Mouse (Mus musculus): Measurements from ENCODE around the gene Hs3st5. TPM values are rescaled to one million over a fixed set of nuclear protein-coding genes. Genes with fewer than 3 reads are reported as not detected.

The Hs3st5 gene
- polyA plus RNA-seq, 1 experiment from 2014 or later, result not detected

- Histone ChIP-seq H3K36me3 (ENCODE audit: inconsistent target) (no peaks in the 10 kb centered on the region), H3K27ac (no peak overlapping the region), H3K79me2 (ENCODE audit: inconsistent target) (no peaks in the 10 kb centered on the region), H3K4me3 (ENCODE audit: inconsistent target) (no peak overlapping the region)
- WGBS (ENCODE audit: missing documents), result 85% methylated on average over 4 of the region's 4 CpGs
Measured at GRCm38 (mm10) chr10:36627952-36628351, 121.3 kb downstream of the Hs3st5 start.

GRCm38 (mm10) chr10:36631746-36632145 is 125.1 kb downstream of the Hs3st5 start:
- H3K36me3 ChIP-seq (ENCODE audit: inconsistent target), result no peaks in the 10 kb centered on the region
- H3K4me3 ChIP-seq (ENCODE audit: inconsistent target), result no peak overlapping the region
- no peak overlapping the region for H3K27ac ChIP-seq
- no peaks in the 10 kb centered on the region for H3K79me2 ChIP-seq (ENCODE audit: inconsistent target)
- WGBS (ENCODE audit: missing documents), result 73% methylated on average over 1 of the region's 1 CpGs

GRCm38 (mm10) chr10:36650653-36651052 is 144.0 kb downstream of the Hs3st5 start:
- no peak overlapping the region for H3K4me3 ChIP-seq (ENCODE audit: inconsistent target)
- H3K79me2 ChIP-seq (ENCODE audit: inconsistent target), result no peaks in the 10 kb centered on the region
- WGBS (ENCODE audit: missing documents), result 4% methylated on average over 5 of the region's 5 CpGs
- H3K27ac ChIP-seq, result no peak overlapping the region
- H3K36me3 ChIP-seq (ENCODE audit: inconsistent target), result no peaks in the 10 kb centered on the region

DNA sequence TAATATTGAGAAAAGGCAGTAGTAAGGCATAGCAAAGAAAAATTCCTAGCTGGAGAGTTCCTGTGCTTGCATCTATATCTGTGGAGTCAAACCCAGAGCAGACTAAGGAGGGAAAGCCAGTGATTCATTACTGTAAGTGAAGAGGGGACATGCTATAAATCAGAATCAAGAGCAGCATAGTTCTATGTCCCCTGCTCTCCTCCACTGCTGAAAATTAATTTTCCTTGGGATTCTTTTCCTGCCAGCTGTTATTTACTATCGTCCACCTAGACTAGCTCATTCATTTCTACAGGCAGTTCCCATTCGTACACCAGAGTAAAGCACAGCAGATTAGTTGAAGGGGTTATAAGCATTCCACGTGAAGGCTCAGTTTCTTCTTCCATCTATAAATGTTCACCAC is 207.4 kb downstream of the Hs3st5 start:
- WGBS (ENCODE audit: missing documents), result 80% methylated on average over 2 of the region's 3 CpGs
- H3K79me2 ChIP-seq (ENCODE audit: inconsistent target), result no peaks in the 10 kb centered on the region
- H3K36me3 ChIP-seq (ENCODE audit: inconsistent target), result no peaks in the 10 kb centered on the region
- no peak overlapping the region for H3K27ac ChIP-seq
- H3K4me3 ChIP-seq (ENCODE audit: inconsistent target), result no peak overlapping the region

GRCm38 (mm10) chr10:36726239-36726638 is 219.6 kb downstream of the Hs3st5 start:
- Histone ChIP-seq H3K4me3 (ENCODE audit: inconsistent target) (no peak overlapping the region), H3K36me3 (ENCODE audit: inconsistent target) (no peaks in the 10 kb centered on the region), H3K27ac (no peak overlapping the region), H3K79me2 (ENCODE audit: inconsistent target) (no peaks in the 10 kb centered on the region)
- WGBS (ENCODE audit: missing documents), result 84% methylated on average over 3 of the region's 3 CpGs

- Histone ChIP-seq H3K4me3 (ENCODE audit: inconsistent target) (no peak overlapping the region), H3K79me2 (ENCODE audit: inconsistent target) (no peaks in the 10 kb centered on the region), H3K27ac (no peak overlapping the region), H3K36me3 (ENCODE audit: inconsistent target) (no peaks in the 10 kb centered on the region)
- 87% methylated on average over 11 of the region's 13 CpGs for WGBS (ENCODE audit: missing documents)
Measured at GRCm38 (mm10) chr10:36729361-36730098, 222.9 kb downstream of the Hs3st5 start.

GRCm38 (mm10) chr10:36739375-36739774 is 232.8 kb downstream of the Hs3st5 start:
- Histone ChIP-seq H3K4me3 (ENCODE audit: inconsistent target) (no peak overlapping the region), H3K79me2 (ENCODE audit: inconsistent target) (no peaks in the 10 kb centered on the region), H3K36me3 (ENCODE audit: inconsistent target) (no peaks in the 10 kb centered on the region), H3K27ac (no peak overlapping the region)

- Histone ChIP-seq H3K36me3 (ENCODE audit: inconsistent target) (no peaks in the 10 kb centered on the region), H3K4me3 (ENCODE audit: inconsistent target) (no peak overlapping the region), H3K79me2 (ENCODE audit: inconsistent target) (no peaks in the 10 kb centered on the region), H3K27ac (no peak overlapping the region)
- no CpG with 5 or more reads among the region's 1 CpGs for WGBS (ENCODE audit: missing documents)
Measured at GRCm38 (mm10) chr10:36750021-36750420, 243.4 kb downstream of the Hs3st5 start.

GRCm38 (mm10) chr10:36754471-36754870 is 247.9 kb downstream of the Hs3st5 start:
- no peaks in the 10 kb centered on the region for H3K36me3 ChIP-seq (ENCODE audit: inconsistent target)
- no peaks in the 10 kb centered on the region for H3K79me2 ChIP-seq (ENCODE audit: inconsistent target)
- H3K4me3 ChIP-seq (ENCODE audit: inconsistent target), result no peak overlapping the region
- WGBS (ENCODE audit: missing documents), result 80% methylated on average over 1 of the region's 1 CpGs
- no peak overlapping the region for H3K27ac ChIP-seq

GRCm38 (mm10) chr10:36773595-36773994 is 267.0 kb downstream of the Hs3st5 start:
- Histone ChIP-seq H3K36me3 (ENCODE audit: inconsistent target) (no peaks in the 10 kb centered on the region), H3K79me2 (ENCODE audit: inconsistent target) (no peaks in the 10 kb centered on the region), H3K27ac (no peak overlapping the region), H3K4me3 (ENCODE audit: inconsistent target) (no peak overlapping the region)

GRCm38 (mm10) chr10:36774898-36775297 is 268.3 kb downstream of the Hs3st5 start:
- Histone ChIP-seq H3K36me3 (ENCODE audit: inconsistent target) (no peaks in the 10 kb centered on the region), H3K4me3 (ENCODE audit: inconsistent target) (no peak overlapping the region), H3K79me2 (ENCODE audit: inconsistent target) (no peaks in the 10 kb centered on the region), H3K27ac (no peak overlapping the region)
- WGBS (ENCODE audit: missing documents), result 90% methylated on average over 6 of the region's 6 CpGs

GRCm38 (mm10) chr10:36781641-36782040 is 275.0 kb downstream of the Hs3st5 start:
- H3K79me2 ChIP-seq (ENCODE audit: inconsistent target), result no peaks in the 10 kb centered on the region
- H3K36me3 ChIP-seq (ENCODE audit: inconsistent target), result no peaks in the 10 kb centered on the region
- H3K4me3 ChIP-seq (ENCODE audit: inconsistent target), result no peak overlapping the region
- H3K27ac ChIP-seq, result no peak overlapping the region
- WGBS (ENCODE audit: missing documents), result 45% methylated on average over 1 of the region's 1 CpGs

DNA sequence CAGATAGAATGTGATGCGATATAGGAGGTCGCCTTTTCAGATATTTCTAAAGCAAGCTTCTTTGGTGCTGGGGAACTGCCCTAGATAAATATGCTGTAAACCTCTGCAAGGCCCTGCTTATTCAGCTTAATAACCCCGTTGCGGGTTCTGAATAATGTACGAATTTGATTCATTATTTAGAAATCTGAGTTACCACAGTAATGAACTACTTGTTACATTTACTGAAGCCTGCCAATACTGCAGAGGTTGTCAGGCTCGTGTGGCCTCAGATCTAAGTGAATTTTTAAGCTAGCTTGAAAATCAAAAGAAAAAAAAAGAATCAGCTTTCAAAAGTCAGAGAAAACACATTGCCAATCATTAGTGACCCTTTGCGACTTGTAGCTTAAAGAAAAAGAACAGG is 280.4 kb downstream of the Hs3st5 start:
- no peaks in the 10 kb centered on the region for H3K36me3 ChIP-seq (ENCODE audit: inconsistent target)
- no peaks in the 10 kb centered on the region for H3K79me2 ChIP-seq (ENCODE audit: inconsistent target)
- no peak overlapping the region for H3K27ac ChIP-seq
- H3K4me3 ChIP-seq (ENCODE audit: inconsistent target), result no peak overlapping the region
- WGBS (ENCODE audit: missing documents), result 95% methylated on average over 7 of the region's 7 CpGs

DNA sequence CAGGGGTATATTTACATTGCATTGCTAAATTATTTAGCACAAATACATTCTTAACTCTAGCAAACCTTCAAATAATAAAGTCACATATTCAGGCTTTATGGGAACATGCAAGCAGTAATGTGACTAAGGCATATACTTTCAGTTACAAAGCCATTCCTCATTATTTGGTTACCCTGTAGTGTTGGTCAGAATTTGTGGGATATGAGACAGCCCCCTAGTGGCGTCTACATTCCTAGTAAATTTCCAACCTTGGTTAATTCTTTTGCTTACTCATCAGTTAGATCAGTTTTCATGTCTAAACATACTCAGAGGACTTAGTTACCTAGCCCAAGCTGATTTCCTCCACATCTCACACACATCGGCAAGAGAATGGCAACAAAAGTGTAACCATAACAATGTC is 285.2 kb downstream of the Hs3st5 start:
- H3K27ac ChIP-seq, result no peak overlapping the region
- no peaks in the 10 kb centered on the region for H3K36me3 ChIP-seq (ENCODE audit: inconsistent target)
- no peaks in the 10 kb centered on the region for H3K79me2 ChIP-seq (ENCODE audit: inconsistent target)
- 35% methylated on average over 2 of the region's 2 CpGs for WGBS (ENCODE audit: missing documents)
- no peak overlapping the region for H3K4me3 ChIP-seq (ENCODE audit: inconsistent target)

DNA sequence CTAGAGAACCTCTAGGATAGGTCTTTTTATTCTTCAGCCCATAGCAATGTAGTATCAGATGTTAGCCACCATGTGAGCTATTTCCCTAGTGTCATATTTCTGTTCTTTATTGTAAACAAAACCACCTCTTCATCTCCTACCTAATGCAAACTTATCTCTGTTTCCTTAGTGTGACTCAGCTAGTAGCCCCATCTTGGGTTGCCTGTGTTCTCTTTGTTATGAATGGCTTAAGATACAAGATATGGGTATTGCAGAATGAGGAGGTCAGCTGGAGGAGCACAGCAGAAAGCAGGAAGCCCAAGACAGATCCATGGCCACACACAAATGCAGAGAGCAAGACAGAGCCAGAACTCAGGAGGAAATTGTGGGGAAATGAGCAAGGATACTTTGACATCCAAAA is 288.7 kb downstream of the Hs3st5 start:
- no peaks in the 10 kb centered on the region for H3K79me2 ChIP-seq (ENCODE audit: inconsistent target)
- H3K36me3 ChIP-seq (ENCODE audit: inconsistent target), result no peaks in the 10 kb centered on the region
- H3K27ac ChIP-seq, result no peak overlapping the region
- H3K4me3 ChIP-seq (ENCODE audit: inconsistent target), result no peak overlapping the region

DNA sequence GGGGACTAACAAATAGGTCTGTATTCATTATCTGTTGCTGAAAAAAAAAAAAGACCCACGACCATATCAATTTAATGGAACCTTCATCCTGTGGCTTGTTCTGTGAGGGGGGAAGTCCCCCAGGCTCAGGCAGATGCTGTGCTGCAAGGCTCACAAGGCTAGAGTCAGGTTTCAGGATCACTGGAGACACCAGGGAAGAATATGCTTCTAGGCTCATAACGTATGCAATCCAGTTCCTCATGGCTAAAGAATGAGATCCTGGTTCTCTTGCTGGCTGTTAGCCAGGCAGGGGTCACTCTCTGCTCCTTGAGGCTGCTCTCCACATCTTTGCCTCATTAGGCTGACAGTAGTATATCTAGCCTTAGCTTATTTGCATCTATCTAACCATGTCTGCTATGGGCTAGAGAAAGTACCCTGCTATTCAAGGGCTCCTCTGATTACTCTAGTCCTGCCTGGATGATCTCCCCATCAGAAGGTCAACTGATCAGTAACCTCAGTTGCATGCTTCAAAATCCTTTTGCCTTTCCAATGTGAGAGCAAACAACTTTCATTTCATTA is 294.4 kb downstream of the Hs3st5 start:
- 49% methylated on average over 2 of the region's 2 CpGs for WGBS (ENCODE audit: missing documents)
- no peak overlapping the region for H3K27ac ChIP-seq
- no peaks in the 10 kb centered on the region for H3K36me3 ChIP-seq (ENCODE audit: inconsistent target)
- no peaks in the 10 kb centered on the region for H3K79me2 ChIP-seq (ENCODE audit: inconsistent target)
- H3K4me3 ChIP-seq (ENCODE audit: inconsistent target), result no peak overlapping the region

Data from macrophage (primary cell).